In genomic region chr1:40776102-40776501, GRCm38 (mm10) we compare ENCODE assay signal across 17 mouse cellular contexts. TPM values are rescaled to one million over a fixed set of nuclear protein-coding genes. Genes with fewer than 3 reads are reported as not detected.
"Had no signal": no experiment of that assay in that cellular context is flagged by ENCODE, and none has a peak within 500 bp of the region (broad histone marks: within the 10 kb centered on the region; RNA-seq: fewer than 3 reads in every experiment).

No protein-coding gene starts in this region.

- H3K4me3 ChIP-seq: layer of hippocampus, adult 2 months; limb, embryonic 10.5 days; limb, embryonic 13.5 days; liver, embryonic 12.5 days; liver, embryonic 15.5 days; lung, embryonic 15.5 days; stomach, embryonic 15.5 days had no signal

- DNase-seq: layer of hippocampus, adult 9-11 months; liver; lung, adult 18-20 months; lung, postnatal 14 days; lung, postnatal 4 days; midbrain, embryonic 14.5 days; right cerebral cortex, postnatal 4 days; spleen, adult 18-20 months; thymus, postnatal 25 days had no signal

- H3K4me1 ChIP-seq: lung, embryonic 15.5 days; stomach, embryonic 15.5 days had no signal

- H3K4me2 ChIP-seq: limb, embryonic 13.5 days; liver, embryonic 12.5 days; liver, embryonic 15.5 days; lung, embryonic 15.5 days; midbrain, embryonic 11.5 days; stomach, embryonic 15.5 days had no signal

- H3K9me3 ChIP-seq: limb, embryonic 10.5 days; liver, embryonic 15.5 days; lung, embryonic 15.5 days; stomach, embryonic 15.5 days had no signal

- H3K9ac ChIP-seq: limb, embryonic 13.5 days; liver, embryonic 12.5 days; liver, embryonic 15.5 days; lung, embryonic 15.5 days; stomach, embryonic 15.5 days had no signal

- H3K27me3 ChIP-seq: limb, embryonic 13.5 days; liver, embryonic 12.5 days; liver, embryonic 15.5 days; lung, embryonic 15.5 days; stomach, embryonic 15.5 days had no signal

- ATAC-seq: liver, embryonic 12.5 days had no signal

- H3K27ac ChIP-seq: layer of hippocampus, adult 2 months; limb, embryonic 10.5 days; limb, embryonic 13.5 days; liver, embryonic 12.5 days; liver, embryonic 15.5 days; lung, embryonic 15.5 days; stomach, embryonic 15.5 days had no signal

RNA-seq across cellular contexts. Expression of gene Tmem182, which starts 29.3 kb away (rescaled TPM):
- polyA plus RNA-seq: liver, embryonic 12.5 days; midbrain, embryonic 11.5 days had no signal
